Mouse (Mus musculus) midbrain, embryonic 12.5 days (tissue): Measurements from ENCODE around the gene Mob4. TPM values are rescaled to one million over a fixed set of nuclear protein-coding genes. Genes with fewer than 3 reads are reported as not detected.
"Not testable (repeated sequence)": the region's sequence is repeated elsewhere in the genome, so short reads cannot be mapped to it uniquely, and the experiment has no call there.

Experiments
- ATAC-seq: fragments of 200-750 bp; cut with Nextera tagmentation; 2 replicates; pipeline ENCODE4 v1.8.0; 2017; ENCODE audit warnings: low read depth, moderate TSS enrichment, moderate library complexity; ENCODE audit not compliant: low FRiP score
- H3K27ac ChIP-seq: fragments of 300-500 bp; sonication (generic); replicated peaks from 2 replicates; pipeline ENCODE4 v1.5.1; 2016; ENCODE audit warnings: mild to moderate bottlenecking
- H3K27me3 ChIP-seq: fragments of 300-500 bp; sonication (generic); 2 replicates; pipeline ENCODE4 v1.6.1; 2016; ENCODE audit warnings: mild to moderate bottlenecking
- H3K36me3 ChIP-seq: fragments of 300-500 bp; sonication (generic); 2 replicates; pipeline ENCODE4 v1.6.1; 2016
- H3K4me1 ChIP-seq: fragments of 300-500 bp; sonication (generic); 2 replicates; pipeline ENCODE4 v1.6.1; 2016
- H3K4me2 ChIP-seq: fragments of 300-500 bp; sonication (generic); replicated peaks from 2 replicates; pipeline ENCODE4 v1.6.1; 2016; ENCODE audit warnings: mild to moderate bottlenecking, moderate library complexity
- H3K4me3 ChIP-seq: fragments of 300-500 bp; sonication (generic); 2 replicates; pipeline ENCODE4 v1.5.1; 2016; ENCODE audit warnings: mild to moderate bottlenecking
- H3K9ac ChIP-seq: fragments of 300-500 bp; sonication (generic); replicated peaks from 2 replicates; pipeline ENCODE4 v1.6.1; 2016; ENCODE audit warnings: mild to moderate bottlenecking, moderate library complexity
- H3K9me3 ChIP-seq: fragments of 300-500 bp; sonication (generic); 2 replicates; pipeline ENCODE4 v1.6.1; 2016; ENCODE audit warnings: mild to moderate bottlenecking
- WGBS: fragments of 180-500 bp; shearing (Covaris S2); methylation state at CpG from one replicate; pipeline ENCODE4 v1.1.7; 2016; 5-methylcytosine and 5-hydroxymethylcytosine counted together
- polyA plus RNA-seq: library from polyadenylated mRNA; unstranded; fragments of >200 nt; fragmentation: Nextera tagmentation; extraction: Ambion mirVana; gene quantifications from 2 replicates; pipeline ENCODE4 v1.2.1, GENCODE M21; 2016

The Mob4 gene
- polyA plus RNA-seq, 1 experiment from 2014 or later, result 161 TPM

DNA sequence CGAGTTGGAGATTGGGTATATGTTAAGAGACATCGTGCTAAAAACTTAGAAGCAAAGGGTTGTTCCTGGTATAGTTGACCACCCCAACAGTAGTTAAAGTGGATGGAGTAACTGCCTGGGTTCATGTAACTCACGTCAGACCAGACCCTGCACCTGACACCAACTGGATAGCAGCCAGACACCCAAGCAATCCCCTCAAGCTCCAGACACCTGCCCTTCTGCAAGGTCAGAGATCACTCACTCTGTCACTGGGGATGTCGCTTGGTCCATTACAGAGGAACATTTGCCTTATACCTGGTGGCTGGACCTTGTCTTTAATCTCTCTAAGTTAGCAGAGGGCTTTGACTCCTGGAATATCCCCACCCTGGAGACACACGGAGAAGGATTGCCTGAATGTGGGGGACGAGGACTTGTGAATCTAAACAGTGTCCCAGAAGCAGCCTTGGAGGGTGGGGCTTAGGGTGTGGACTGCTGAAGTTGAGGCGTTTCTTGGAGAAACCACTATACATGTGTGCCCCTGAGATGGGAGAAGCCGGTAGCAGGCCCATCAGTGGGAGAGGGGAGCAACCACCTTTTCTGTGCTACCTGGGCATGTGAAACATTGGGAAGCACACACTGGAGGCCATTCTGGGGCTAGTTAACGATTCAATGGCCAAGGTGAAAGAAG lies 24.0 kb upstream of the Mob4 start:
- H3K27me3 ChIP-seq, result no peaks in the 10 kb centered on the region
- no peaks in the 10 kb centered on the region for H3K4me1 ChIP-seq
- no peak overlapping the region for H3K9ac ChIP-seq
- H3K4me3 ChIP-seq, result no peak overlapping the region
- 88% methylated on average over 9 of the region's 9 CpGs for WGBS
- H3K27ac ChIP-seq, result no peak overlapping the region
- H3K4me2 ChIP-seq, result no peak overlapping the region
- no peak for ATAC-seq
- no peaks in the 10 kb centered on the region for H3K36me3 ChIP-seq
- H3K9me3 ChIP-seq, result no peaks in the 10 kb centered on the region

DNA sequence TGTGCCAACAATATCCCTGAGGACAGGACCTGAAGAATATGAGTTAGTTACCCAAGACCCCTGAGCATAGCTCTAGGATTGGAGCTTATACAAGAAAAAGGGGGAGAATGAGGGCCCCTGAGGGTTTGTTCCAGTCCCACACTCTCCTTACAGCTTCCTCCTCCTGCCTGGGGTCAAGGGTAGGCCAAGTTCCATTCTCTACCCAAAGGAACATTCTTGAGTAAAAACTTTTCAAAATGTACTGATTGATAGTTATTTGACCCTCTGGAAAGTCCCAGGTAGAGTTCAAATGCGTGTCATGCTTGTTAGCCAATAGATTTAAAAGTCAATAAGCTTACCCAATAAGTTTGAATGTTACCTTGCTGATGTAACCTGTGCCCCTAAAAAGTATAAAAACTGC lies 23.4 kb upstream of the Mob4 start:
- Histone ChIP-seq H3K9me3 (no peaks in the 10 kb centered on the region), H3K27ac (no peak overlapping the region), H3K36me3 (no peaks in the 10 kb centered on the region), H3K27me3 (no peaks in the 10 kb centered on the region), H3K4me3 (no peak overlapping the region), H3K9ac (no peak overlapping the region), H3K4me2 (no peak overlapping the region), H3K4me1 (no peaks in the 10 kb centered on the region)
- 92% methylated on average over 1 of the region's 1 CpGs for WGBS
- ATAC-seq, result no peak

DNA sequence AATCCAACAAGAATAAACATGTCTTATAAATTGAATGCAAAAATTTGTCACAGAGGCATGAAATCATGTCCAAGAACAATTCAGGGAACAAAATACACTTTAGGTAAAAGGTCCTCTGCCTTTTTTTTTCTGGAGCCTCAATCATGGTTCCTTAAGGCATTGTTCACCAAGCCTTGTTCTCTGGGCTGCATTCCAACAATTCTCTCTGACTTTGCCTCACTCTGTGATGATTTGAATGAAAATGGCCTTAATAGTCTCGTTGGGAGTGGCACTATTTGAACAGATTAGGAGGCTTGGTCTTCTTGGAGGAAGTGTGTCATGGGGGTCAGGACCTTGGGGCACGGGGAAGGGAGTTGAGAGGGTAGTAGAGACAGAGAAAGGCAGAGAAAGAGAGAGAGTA lies 22.6 kb upstream of the Mob4 start:
- ATAC-seq, result no peak
- 31% methylated on average over 2 of the region's 2 CpGs for WGBS
- H3K9me3 ChIP-seq, result no peaks in the 10 kb centered on the region

DNA sequence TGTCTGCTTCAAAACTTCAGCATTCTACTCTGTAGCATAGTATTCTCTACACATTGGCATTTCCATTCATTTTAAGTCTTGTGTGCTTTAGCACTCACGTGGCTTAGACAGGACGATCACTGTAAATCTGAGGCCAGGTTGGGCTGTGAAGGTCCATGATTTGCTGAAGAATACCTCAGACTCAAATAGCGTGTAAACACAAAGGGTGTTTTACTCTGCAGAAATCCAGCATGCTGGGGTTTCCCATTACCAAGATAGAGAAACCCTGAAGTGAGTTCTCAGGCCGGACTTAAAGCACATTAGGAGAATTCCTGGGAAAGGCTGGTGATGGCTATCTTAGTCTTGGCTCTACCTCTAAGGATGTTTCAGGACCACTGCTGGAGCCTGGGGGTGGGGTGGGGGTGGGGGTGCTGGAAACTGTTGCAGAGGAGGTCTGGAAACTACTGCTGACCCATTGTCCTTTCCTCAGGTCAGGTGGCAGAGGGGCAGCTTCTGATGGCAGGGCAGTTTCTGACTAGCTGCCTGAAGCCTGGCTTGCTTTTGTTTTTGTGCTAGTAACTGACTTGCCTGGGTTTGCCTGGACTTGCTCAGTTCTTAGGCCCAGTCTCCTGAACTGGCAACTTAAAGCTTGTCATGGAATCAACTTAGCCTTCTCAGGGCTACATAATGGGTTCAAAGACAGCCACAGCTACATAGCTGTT lies 21.8 kb upstream of the Mob4 start:
- no peaks in the 10 kb centered on the region for H3K36me3 ChIP-seq
- H3K9me3 ChIP-seq, result no peaks in the 10 kb centered on the region
- H3K4me1 ChIP-seq, result no peaks in the 10 kb centered on the region
- no peak overlapping the region for H3K4me2 ChIP-seq
- WGBS, result 94% methylated on average over 4 of the region's 4 CpGs
- H3K27ac ChIP-seq, result no peak overlapping the region
- ATAC-seq, result no peak
- H3K27me3 ChIP-seq, result no peaks in the 10 kb centered on the region
- H3K4me3 ChIP-seq, result no peak overlapping the region
- no peak overlapping the region for H3K9ac ChIP-seq

More for the DNA sequence above, 22.6 kb upstream of the Mob4 start:
- Histone ChIP-seq H3K4me1 (no peaks in the 10 kb centered on the region), H3K4me3 (no peak overlapping the region), H3K27me3 (no peaks in the 10 kb centered on the region), H3K9ac (no peak overlapping the region), H3K4me2 (no peak overlapping the region), H3K27ac (no peak overlapping the region), H3K36me3 (no peaks in the 10 kb centered on the region)

DNA sequence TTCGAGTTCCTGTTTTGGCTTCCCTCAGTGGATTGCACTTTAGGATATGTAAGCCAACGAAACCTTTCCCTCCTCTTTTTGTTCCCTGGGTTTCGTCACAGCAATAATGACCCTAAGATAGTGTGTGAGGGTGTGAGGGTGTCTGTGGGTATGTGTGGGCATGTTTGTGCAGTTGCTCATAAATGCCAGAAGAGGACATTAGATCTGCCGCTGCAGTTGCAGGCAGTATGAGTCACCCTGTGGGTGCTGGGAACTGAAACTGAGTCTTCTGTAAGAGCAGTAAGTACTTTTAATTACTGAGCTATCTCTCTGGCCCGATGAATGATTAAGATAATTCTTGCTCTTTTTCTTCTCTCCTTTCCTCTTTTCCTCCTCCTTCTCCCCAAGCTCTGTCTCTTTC lies 8.0 kb upstream of the Mob4 start:
- H3K4me2 ChIP-seq, result no peak overlapping the region
- H3K4me3 ChIP-seq, result no peak overlapping the region
- no peak overlapping the region for H3K9ac ChIP-seq
- no peaks in the 10 kb centered on the region for H3K9me3 ChIP-seq
- no peaks in the 10 kb centered on the region for H3K27me3 ChIP-seq
- no peak overlapping the region for H3K27ac ChIP-seq
- no peaks in the 10 kb centered on the region for H3K36me3 ChIP-seq
- no peak for ATAC-seq
- no peaks in the 10 kb centered on the region for H3K4me1 ChIP-seq
- WGBS, result 89% methylated on average over 5 of the region's 5 CpGs

DNA sequence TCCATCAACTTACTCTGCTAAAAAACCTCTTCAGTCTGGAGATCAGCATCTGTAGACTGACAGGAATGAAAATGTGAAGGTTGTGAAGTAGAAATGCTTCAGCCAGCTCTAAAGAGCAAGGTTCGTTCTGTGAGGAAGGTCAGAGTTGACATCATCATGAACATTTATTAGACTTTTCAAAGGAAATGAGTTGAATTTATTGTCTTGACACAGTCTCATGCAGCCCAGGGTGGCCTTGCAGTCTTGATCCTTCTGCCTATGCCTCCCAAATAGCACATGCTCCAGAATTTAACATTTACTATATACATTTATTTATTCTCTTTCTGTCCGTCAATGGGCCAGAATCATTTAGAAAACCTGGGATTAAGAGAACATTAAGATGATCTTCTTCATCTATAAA lies 7.5 kb upstream of the Mob4 start:
- no peaks in the 10 kb centered on the region for H3K36me3 ChIP-seq
- no peak for ATAC-seq
- 90% methylated on average over 2 of the region's 2 CpGs for WGBS
- no peaks in the 10 kb centered on the region for H3K27me3 ChIP-seq
- no peak overlapping the region for H3K4me3 ChIP-seq
- H3K9me3 ChIP-seq, result no peaks in the 10 kb centered on the region
- no peak overlapping the region for H3K9ac ChIP-seq
- no peak overlapping the region for H3K4me2 ChIP-seq
- H3K4me1 ChIP-seq, result no peaks in the 10 kb centered on the region
- no peak overlapping the region for H3K27ac ChIP-seq

DNA sequence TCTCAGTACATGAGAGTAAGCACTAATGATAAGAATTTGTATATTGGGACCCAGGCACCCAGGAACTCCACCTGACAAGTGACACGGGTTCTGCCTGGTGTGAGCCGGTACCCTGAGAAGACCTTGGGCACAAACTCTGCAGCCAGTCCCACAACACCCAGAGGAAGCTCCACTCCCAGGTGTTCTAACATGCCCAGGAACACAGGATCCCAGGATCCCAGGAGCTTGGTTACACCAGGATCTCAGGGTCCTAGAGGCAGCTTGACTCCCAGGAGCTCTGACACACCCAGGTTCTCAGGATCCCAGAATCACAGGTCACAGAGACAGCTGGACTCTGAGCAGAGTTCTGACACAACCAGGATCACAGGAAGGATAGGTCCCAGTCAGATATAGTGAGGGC lies 6.9 kb upstream of the Mob4 start:
- not testable (repeated sequence) for H3K27ac ChIP-seq, H3K4me3 ChIP-seq, H3K27me3 ChIP-seq, H3K4me1 ChIP-seq, H3K36me3 ChIP-seq, ATAC-seq, H3K9me3 ChIP-seq, H3K4me2 ChIP-seq, H3K9ac ChIP-seq
- WGBS, result 95% methylated on average over 2 of the region's 2 CpGs

DNA sequence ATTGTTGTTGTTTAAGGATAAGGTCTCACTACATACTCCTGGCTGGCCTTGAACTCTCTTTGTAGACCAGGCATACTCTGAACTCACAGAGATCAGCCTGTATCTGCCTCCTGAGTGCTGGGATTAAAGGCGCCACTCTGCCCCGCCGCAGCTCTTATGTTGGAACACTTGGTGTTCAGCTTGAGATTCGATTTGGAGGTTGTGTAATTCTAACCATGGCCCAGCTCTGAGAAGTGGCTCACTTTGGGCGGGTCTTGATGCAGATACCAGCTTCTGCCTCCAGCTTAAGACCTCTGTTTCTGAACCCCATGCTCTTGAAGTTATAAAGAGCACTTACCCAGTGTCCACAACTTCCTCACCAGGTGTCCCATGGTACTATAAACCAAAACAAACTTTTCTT lies 1.3 kb upstream of the Mob4 start:
- no peak overlapping the region for H3K4me3 ChIP-seq
- ATAC-seq, result no peak
- no peak overlapping the region for H3K9ac ChIP-seq
- H3K4me1 ChIP-seq, result peaks cover 13% of the 10 kb centered on the region
- no peak overlapping the region for H3K4me2 ChIP-seq
- H3K36me3 ChIP-seq, result 0 out of 2 replicates have a peak, but pooled peaks cover 4% of the 10 kb centered on the region
- 92% methylated on average over 5 of the region's 5 CpGs for WGBS
- H3K9me3 ChIP-seq, result no peaks in the 10 kb centered on the region
- H3K27me3 ChIP-seq, result no peaks in the 10 kb centered on the region
- H3K27ac ChIP-seq, result no peak overlapping the region

DNA sequence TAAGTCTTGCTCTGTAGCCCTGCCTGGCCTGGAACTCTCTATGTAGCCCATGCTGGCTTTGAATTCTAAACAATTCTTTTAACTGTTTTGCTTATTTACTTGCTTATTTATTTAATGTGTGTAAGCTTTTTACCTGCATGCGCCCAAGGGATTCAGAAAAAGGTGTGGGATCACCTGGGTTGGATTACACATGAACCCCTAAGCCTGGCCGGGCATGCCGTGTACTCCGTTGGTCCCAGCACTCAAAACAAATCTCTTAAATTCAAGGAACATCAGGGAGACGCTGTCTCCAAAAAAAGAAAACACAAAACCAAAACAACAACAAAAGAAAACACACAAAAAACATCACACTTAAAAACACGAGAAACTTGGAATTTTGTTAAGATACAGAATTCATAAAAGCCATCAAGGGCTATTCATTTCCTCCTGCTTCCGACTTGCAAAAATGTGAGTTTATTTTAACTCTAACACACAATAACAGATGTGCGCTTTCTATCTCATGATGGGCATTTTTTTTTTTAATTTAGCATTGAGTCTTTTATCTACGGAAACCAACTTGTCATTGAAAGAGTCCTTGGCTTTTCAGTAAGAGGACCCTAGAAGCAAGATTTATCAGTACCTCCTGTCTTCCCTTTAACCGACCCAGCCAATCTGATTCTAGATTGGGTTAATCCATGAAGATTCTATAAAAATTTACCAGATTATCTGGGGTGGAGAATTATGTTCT lies 678 bp upstream of the Mob4 start:
- Histone ChIP-seq H3K27me3 (no peaks in the 10 kb centered on the region), H3K9ac (peak overlapping the region; percentile 98), H3K36me3 (0 out of 2 replicates have a peak, but pooled peaks cover 6% of the 10 kb centered on the region), H3K4me3 (peak overlapping the region; percentile 98), H3K9me3 (no peaks in the 10 kb centered on the region), H3K4me2 (peak overlapping the region; percentile 63), H3K27ac (peak overlapping the region; percentile 99), H3K4me1 (peaks cover 13% of the 10 kb centered on the region)
- 68% methylated on average over 10 of the region's 10 CpGs for WGBS
- no peak for ATAC-seq

DNA sequence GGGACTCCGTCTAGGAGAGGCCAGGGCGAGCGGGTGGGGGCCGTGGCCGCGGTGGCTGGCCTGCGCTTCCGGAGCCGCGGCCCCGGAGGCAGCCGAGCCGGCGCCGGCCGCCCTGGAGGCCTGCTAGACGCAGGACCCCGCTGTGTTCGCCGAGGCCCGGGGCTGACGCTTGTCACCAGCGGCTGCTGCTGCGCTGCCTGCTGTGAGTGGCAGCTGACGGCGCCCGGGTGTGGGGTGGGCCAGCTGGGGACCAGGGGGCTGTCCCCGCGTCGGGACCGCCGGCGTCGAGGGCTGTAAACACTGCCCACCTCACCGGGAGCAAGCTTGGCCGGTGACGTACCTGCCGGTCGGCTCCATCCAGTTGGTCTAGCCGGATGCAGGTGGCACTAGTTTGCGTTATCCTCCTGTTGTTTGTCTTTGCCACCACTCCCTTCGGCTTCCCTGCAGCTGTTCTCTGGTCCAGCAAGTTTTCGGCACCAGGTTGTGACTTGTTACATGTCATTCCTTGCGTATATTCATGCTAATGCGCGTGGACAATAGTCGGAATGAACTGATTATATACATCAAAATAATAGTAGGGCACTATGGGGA lies 488 bp downstream of the Mob4 start:
- no peak; the same call in 1 of the 2 replicates for ATAC-seq
- WGBS, result under 1% methylated on average over 32 of the region's 47 CpGs
- peak overlapping the region; percentile 99 for H3K27ac ChIP-seq

DNA sequence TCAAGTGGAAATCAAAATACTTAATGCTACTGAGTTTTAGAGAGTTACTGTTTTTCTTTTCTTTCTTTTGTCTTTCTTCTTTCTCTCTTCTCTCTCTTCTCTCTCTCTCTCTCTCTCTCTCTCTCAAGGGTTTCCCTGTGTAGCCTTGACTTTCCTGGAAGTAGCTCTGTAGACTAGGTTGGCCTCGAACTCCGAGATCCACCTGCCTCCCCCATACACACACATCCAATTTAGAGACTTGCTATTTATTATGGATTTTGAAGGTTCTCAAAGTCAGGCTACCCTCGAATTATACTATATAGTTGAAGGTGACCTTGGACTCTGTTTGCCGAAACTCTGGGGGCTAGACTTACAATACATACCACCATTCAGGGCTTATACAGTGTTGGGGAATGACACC lies 1.3 kb downstream of the Mob4 start:
- H3K4me3 ChIP-seq, result peak overlapping the region; percentile 98
- H3K36me3 ChIP-seq, result peaks cover 10% of the 10 kb centered on the region
- 77% methylated on average over 4 of the region's 4 CpGs for WGBS
- H3K9me3 ChIP-seq, result no peaks in the 10 kb centered on the region
- H3K27ac ChIP-seq, result no peak overlapping the region
- peak overlapping the region; percentile 63 for H3K4me2 ChIP-seq
- H3K9ac ChIP-seq, result peak overlapping the region; percentile 98
- ATAC-seq, result no peak
- H3K4me1 ChIP-seq, result peaks cover 13% of the 10 kb centered on the region
- H3K27me3 ChIP-seq, result no peaks in the 10 kb centered on the region

More for the DNA sequence above, 488 bp downstream of the Mob4 start:
- peak overlapping the region; percentile 98 for H3K4me3 ChIP-seq
- no peaks in the 10 kb centered on the region for H3K9me3 ChIP-seq
- H3K36me3 ChIP-seq, result peaks cover 10% of the 10 kb centered on the region
- H3K4me2 ChIP-seq, result peak overlapping the region; percentile 63
- peak overlapping the region; percentile 98 for H3K9ac ChIP-seq
- peaks cover 13% of the 10 kb centered on the region for H3K4me1 ChIP-seq
- H3K27me3 ChIP-seq, result no peaks in the 10 kb centered on the region

DNA sequence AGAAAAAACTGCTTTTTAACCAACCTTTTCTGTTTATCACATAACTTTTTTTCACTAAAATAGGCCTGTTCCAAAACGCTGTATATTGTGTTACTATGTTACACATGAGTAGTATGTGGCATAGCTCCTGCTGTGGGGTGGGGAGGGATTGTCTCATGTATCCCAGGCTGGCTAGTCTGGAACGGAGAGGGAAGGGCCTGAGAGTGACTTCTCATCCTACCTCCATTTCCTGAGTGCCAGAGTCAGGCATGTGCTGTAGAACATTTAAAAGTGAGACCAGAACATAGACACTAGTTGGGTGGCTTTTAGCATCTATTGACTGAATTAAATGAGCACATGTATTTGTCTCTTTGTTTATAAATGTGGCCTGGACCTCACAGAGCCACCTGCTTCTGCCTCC lies 2.1 kb downstream of the Mob4 start:
- Histone ChIP-seq H3K4me2 (no peak overlapping the region), H3K4me3 (no peak overlapping the region), H3K9ac (no peak overlapping the region; the same call in 1 of the 2 replicates), H3K27me3 (no peaks in the 10 kb centered on the region), H3K36me3 (peaks cover 10% of the 10 kb centered on the region), H3K4me1 (peaks cover 13% of the 10 kb centered on the region), H3K27ac (no peak overlapping the region), H3K9me3 (no peaks in the 10 kb centered on the region)
- 68% methylated on average over 2 of the region's 2 CpGs for WGBS
- no peak for ATAC-seq
